Mouse (Mus musculus) layer of hippocampus, postnatal 14 days (tissue): ENCODE measurements at regions not wholly inside any gene's neighbourhood (a gene's known extent, or its start where the extent isn't known, plus 50 kb on each side); places are given as distances from the start of the nearest gene placed in this dataset.
A peak's percentile ranks its signal among the peaks of the same experiment; 100 is the strongest.

Experiments
- DNase-seq, 2 experiments: peaks; one replicate each; pipeline ENCODE4 v3.0.0; 2021 to 2022; ENCODE audit warnings: low spot score in 2 of 2, mixed read lengths in 1 of 2

DNA sequence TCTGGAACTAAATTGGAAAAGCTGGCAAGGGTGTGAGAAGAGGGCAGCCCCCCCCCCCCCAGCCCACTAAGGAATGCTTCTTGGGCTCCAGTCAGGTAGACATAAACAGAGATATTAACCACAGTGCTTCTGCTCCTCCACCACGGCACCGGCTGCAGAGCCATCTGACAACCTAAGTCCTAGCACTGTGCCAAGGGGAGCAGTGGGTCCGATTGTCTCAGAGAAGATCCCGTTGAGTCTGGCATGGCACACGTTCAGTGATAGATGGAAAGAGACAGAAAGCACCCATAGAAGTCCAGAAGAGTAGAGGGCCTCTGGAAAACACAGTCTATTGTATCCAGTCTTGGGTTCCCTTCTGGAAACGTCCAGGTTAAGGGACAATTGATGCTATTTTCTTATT, 241.4 kb upstream of the Arglu1 start:
- DNase-seq: no peak

DNA sequence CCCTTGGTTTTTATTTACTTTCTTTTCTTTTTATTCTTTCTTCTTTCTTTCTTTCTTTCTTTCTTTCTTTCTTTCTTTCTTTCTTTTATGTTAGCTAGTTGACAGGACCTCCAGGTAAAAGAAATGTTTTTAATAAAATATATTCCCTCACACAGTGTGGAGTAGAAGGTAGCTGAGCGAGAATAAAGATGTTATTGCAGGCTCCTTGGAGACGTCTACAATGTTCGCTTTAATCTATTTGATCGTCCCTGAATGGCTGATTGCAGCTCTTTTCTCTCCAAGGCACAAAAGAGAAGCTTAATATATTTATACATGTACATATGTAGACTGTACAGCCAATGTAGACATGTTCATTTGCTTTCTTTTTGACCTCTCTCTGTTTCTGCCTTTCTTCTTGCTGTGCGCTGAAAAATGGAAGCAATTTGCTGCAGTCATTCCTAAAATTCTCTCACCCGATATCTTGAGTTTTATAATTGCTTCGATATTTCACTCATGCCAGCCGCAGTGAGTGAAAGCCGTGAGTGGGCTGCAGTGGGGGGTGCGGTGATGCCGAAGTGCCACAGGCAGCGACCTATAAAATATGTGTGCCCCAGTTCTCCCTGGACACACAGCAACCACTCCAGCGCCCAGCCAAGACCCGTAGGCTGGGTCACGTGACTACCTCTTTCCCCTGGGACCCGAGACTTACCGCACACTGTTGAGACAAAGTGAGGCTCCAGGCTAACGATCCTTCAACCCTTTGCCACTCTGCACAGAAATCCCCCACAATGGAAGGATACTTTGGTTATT, 237.9 kb upstream of the Arglu1 start:
- DNase-seq: no peak

DNA sequence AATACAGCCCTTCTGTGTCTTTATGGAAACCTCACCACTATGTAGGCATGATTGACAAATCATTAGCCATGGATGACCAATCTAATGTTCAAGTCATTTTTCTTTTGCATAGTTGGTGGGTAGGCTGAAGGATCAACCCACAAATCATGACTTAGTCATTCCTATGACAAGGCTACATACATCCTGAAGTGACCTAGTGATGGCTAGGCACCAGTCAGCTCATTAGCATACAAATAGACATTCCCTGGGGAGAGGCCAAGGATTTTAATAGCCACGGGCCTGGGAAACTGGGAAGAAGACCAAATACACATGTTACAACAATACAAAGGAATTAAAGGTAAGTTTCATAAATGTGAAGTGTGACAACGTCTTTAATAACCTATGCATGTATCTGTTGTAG, 231.1 kb upstream of the Arglu1 start:
- DNase-seq: no peak

DNA sequence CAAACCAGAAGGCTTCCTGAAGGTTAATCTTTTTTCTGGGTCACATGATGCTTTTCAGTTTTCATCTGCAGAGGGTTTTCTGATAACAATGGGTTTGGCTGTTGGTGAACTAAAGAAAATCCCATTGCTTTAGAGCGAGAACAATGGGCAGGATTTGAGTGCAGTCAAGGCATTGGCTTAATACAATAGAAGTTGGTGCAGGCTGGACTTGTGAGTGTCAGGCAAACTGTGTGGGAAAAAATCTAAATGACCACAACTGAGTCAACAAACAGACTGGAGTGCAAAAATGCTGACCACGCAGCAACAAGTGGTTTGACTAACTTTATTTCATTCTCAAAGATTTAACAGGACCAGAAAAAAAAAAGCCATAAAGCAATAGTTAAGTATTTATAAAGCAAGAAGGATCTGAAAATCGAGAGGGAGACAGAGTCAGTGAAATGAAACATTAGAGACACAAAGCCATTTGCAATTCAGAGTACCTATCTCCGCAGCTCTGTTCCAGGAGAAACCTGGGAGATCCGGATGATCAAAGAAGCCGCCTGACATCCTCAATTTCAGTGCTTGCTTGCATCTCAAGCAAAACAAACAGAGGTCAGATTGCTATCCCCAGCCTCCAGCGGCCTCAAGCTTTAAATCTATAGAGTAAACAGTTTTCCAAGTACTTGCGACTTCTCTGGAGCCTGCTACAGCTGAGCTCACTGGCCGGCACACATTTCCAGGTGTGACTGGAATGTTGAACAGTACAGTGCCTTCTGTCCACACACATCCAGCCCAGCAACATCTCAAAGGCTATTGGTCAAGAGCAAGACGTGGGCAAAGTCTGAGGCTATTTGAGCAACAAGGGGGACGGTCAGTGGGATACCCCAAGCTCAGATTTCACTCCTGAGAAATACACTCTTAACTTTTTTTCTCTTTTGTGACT, 229.5 kb upstream of the Arglu1 start:
- no peak for DNase-seq

DNA sequence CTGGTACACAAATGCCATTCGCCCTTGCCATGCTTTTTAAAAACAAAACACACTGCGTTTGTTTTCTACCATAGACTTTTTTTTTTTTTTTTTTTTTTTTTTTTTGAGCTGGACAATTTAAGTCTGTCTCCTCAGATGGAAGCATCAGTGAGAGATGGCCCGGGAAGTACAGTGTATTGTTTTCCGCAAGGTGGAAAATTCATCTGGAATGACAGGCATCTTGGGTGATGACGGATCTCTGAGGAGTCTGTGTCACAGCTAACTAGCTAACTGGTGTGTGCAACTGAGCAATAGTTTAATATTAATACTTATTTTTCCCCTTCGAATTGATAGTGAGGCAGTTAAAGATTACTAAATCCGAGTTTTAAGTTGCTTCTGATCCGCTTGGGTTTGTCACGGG, 228.7 kb upstream of the Arglu1 start:
- no peak for DNase-seq

DNA sequence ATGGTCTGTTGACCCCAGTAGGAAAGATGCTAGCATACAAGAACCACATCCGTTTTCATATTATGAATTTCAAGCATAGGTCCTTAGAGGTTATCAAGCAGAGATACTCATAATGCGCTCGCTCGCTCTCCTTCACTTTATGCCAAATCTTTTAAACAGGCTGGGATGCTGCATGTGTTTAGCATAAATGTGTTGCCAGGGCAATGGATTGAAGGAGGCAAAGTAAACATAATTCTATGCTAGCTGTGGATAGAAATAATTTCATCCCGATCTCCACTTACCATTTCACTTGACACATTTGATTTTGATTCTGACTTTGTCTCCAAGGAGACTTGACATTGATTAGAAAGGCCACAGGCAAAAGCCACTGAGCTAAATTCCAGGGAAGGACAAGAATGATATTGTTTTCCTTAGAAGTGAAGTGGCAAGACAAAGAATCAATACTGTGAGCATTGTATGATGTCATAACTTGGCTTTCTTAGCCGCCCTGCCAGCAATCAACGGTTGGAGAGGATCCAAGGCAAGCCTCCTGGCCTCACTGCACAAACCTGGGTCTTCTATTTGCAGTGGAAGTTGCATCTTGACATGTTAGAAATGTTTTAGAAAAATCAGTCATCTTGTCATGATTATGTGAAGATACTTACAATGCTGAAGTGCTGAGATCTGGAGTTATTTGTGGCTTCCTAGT, 217.3 kb upstream of the Arglu1 start:
- peak in 1 of 2 experiments; percentile 4 for DNase-seq

DNA sequence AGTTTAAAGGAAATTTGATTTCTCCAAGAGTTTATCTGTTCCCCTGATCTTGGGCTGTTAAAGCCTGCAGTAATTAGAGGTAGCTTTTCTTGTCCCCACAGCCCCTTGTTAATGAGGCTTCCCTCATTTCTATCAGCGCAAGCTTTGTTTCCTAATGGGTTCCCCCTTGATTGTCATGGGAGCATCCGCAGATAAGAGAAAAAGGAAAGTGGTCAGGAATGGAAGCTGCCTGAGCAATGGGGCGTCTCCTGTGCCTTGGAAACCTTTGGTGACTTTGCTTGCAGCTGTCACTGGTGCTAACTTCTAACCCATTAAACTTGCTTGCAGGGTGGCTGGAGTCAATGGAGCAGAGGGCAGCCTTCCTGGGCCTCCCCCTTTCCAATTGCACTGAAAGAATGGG, 202.7 kb upstream of the Arglu1 start:
- DNase-seq: no peak

DNA sequence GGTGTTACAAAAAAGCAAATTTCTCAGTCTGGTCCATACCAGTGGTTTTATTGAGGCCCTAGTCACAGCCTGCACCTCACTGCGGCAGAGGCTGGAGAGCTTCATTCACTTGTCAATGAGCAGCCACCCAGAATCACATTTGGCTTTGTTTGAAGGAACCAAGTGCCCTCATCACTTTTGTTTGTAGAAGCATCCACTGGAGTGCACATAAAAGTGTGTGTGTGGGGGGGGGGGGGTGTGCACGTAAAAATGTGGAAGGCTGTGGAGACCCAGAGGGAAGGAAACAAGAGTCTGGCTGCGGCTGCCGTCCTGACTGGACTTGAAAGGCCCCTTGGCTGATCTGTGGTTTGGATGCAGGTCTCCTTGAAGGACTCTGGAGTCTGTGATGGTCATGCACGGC, 187.0 kb upstream of the Arglu1 start:
- DNase-seq: no peak

DNA sequence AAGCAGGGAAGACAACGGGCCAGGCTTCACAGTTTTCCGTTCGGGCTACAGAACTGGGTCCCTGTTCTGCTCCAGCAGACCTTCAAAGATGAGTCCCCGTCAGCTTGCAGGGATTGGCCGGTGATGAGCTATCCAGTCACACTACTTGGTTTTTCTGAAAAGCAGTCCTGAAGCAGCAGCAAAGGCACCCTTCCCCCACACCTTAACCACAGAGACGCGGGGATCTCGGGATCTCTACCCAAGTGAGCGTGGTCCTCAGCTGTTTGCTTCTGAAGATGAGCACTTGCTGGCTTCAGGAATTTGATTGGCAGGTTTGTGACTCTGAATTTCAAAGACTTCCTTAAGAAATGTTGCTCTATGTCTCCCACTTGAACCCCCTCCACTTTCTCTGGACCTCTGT, 186.6 kb upstream of the Arglu1 start:
- no peak for DNase-seq

DNA sequence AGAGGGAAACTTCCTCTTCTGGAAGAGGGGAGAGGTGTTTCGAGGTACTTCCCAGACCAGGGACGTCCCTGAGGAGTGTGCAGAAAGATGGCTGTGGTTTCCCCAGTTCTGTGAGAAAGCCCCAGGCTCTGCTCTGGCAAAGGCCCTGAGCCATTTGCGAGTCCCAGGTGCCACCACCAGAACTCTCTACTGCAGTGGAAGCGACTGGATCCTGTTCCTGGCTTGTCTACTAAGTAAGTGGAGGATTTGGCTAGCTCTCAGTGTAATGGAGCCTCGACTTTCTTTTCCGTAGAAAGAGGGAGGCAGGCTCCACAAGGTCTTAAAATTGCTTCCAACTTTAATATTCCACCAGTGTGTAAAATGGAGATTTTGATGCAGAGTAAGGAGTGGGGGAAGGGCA, 186.1 kb upstream of the Arglu1 start:
- no peak for DNase-seq

DNA sequence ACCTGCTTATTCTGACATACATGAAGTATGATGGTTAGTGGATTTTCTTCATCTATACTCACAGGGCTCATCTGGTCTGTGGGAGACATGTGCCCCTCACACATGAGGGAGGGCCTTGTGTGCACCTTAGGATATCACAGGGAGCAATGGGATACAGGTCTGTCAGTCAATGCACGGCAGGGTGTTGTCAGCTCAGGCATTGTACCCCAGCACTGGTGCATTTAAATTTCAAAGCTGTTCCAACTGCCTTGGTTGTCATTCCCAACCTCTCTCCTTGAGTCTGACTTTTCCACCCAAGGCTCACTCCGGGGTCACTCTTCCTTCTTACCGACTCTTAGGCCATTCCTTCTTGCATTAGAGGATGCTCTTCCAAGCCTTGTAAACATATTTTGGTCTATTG, 181.6 kb upstream of the Arglu1 start:
- no peak for DNase-seq

DNA sequence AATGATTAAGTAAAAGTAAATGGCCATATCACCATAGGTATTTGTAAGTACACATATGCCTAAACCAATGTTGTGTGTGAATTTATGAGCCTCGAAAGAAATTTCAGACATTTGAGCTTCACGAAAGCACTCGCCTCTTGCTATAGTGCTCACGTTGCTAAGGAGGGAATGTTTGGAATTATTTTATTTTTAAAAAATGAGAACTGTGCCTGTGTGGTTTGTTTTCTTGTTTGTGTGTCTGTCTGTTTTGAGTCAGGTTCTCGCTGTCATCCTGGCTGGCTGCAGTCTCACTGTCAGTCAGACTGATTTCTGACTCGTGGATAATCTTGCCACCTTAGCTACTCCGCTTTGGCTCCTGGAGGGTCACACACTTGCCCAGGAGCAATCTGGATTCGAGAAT, 180.7 kb upstream of the Arglu1 start:
- no peak for DNase-seq

DNA sequence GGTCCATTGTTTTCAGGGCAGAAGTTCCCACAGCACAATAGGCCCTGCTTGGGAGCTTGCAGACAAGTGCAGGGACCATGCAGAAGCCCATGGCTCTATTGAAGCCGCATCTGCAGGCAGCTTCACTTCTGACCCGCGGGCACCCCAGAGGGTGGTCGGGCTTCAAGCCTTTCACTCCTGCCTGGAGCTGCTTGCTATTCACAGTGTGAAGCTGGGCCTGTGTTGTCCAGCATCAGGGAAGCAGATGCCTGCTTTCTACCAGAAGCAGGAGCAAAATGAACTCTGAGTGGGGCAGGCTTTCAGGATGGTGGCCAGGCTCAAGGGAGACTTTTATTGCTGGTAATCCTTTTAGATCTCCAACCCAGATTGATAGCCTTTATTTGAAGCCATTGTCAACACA, 180.2 kb upstream of the Arglu1 start:
- no peak for DNase-seq

DNA sequence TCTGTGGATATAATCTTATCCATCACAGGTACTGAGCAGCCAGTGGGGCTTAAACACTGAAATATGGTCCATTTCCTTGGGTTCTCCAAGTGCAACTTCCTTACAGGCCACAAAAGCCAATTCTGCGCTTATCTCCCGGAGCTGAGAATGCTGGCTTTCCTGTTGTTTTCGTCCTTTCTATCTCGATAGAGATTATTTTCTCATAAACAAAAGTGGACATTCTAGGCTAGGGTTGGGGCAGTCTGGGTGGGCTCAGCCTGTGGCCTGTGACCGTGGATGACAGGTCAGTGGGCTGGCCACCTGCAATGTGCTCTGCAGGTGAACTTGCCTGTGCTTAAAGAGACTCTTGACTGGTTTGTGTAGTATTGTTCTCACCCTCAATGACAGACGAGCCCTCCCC, 179.0 kb upstream of the Arglu1 start:
- DNase-seq: no peak

DNA sequence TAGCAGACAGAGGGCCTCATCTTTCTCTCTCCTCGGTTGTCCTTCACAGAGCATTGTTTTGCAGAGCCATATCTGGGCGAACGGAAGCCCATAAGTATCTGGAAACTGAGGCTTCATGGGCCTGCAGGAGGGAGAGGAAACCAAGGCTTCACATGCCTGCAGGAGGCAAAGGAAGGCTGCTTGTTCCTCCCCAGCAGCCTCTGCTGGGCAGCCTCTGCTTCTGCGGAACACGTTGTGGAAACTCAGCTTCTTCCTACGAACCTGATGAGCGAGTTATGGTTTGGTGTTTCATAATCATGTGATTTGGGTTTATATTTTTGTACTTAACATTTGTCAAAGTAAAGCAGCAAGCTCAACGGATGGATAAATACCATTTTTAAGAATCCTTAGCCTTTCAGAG, 177.6 kb upstream of the Arglu1 start:
- no peak for DNase-seq

DNA sequence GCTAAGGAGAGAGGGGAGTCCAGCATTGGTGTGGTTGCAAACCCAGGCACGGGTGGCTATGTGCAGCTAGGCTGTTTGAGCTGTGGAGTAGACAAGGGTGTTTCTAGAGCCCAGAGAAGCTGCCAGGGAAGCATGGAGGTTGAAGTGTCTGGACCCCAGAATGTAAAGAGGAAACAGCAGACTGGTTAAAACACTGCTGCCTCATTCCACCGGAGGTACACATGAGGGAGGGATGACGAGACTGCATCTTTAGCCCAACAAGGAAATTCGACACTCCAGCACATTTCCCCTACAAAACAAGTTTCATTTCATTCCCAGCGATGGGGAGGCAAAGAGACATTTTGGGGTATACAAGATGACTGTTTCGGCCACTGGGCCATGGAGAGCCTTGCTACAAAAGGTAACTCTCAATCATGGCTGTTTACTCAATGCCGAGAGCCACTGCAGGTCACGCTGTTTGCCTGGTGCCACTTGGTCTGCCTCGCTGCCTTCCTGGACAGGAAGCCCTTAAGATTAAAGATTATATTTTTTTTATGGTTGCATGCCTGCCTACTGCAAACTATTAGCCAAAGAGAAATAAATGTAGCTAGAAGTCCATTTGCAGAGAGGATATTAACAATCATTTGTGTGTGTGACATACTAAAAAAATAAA, 176.9 kb upstream of the Arglu1 start:
- DNase-seq: no peak

DNA sequence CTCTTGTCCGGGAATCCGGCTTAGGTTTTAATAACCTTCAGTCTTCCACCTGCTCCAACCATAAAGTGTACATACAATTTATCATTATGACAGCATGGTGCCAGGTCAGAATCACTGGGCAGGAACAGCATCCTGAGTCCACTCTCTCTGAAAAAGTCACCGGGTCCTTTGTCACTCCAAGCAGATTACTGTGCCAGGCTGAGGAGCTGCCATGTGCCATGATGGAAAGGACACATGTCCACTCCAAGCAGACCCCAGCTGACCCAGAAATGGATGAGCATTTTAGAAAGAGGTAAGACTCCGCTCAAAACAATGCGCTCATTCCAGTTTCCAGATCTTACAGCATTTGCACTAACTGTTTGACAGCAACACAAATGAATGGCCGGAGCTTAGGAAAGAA, 172.4 kb upstream of the Arglu1 start:
- DNase-seq: no peak

DNA sequence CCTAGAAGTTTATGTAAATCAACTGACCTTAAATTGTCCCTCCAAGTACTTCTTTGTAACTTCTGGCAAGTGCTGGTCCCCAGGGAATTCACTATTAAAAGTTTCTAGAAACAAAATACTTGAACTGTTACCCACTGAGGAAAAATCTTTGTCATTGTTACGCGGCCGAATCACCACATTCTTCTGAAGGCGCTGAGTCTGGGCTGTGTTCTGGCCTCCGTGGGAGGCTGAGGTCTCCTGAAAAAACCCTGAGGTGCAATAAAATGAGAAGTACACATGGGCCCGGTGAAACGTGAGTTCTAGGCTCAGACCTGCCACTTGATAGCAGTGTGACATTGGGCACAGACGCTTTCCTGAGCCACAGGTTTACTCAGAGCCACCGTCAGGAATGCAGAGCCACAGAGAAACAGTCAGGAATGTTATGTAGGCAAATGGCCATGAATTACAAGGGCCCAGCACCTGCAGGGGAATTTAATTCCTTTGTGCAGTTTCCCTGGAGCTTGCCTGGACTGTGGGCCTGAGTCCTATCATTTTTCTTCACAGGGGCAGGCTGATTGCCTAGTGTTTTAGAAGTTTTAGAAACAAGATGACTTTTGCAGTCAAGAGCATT, 171.1 kb upstream of the Arglu1 start:
- DNase-seq: no peak

DNA sequence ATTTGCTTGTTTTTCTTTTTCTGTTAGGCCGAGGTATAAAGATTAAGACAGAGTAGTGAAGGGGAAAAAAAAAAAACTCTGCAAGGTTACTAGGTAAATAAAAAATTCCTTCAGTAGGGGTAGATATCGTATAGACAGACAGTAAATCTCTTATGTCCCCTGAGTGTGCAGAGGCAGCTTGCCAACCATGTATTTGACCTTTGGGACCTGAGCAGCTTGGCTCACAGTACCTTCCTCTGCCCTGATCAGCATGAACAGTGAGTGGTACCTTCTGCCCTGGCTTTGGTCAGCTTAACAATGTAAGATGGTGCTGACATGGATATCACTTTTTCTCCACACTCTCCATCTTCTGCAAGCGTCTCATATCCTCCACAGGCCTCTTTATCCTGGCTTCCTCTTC, 168.3 kb upstream of the Arglu1 start:
- DNase-seq: no peak

DNA sequence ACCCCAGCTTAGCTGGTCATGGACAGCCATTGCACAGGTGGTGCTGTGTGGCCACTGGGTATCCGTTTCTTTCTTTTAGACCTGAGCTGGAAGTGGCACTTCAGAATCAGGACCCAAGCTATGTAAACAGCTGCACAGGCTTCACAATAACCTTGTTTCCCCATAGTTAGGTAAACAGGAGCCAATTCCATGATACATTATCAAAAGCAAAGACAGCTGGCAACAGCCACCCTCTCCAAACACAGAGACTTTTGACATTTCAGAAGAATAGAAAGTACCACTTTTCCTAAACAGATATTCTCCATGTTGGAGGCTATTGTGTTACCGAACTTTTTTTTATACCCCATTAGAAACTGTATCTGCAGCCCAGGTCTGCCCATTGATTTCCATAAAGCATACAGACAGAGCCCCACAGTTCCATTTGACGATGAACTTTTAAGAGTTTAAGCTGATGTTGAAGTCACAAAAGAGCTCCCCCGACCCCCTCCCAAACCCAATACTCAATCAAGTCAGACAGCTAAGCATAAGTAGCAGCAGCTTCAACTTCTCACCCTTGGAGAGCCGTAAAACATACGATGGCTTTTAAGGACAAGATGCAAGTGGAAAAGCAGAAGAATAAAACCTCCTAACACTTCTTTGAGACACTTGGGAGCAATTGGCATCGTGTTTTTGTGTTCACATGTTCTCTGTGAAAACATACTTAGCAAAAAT, 162.5 kb upstream of the Arglu1 start:
- no peak for DNase-seq
